Mouse (Mus musculus): ENCODE data around the gene Cdh13. TPM values are rescaled to one million over a fixed set of nuclear protein-coding genes. Genes with fewer than 3 reads are reported as not detected.

Gene Cdh13
- polyA plus RNA-seq, 1 experiment from 2014 or later, result 24.3 TPM

GRCm38 (mm10) chr8:118564024-118564423, 280.5 kb downstream of the Cdh13 start:
- WGBS, result 71% methylated on average over 6 of the region's 6 CpGs

GRCm38 (mm10) chr8:118565186-118565585, 281.7 kb downstream of the Cdh13 start:
- Histone ChIP-seq H3K27ac (replicated peaks; ENCODE audit: low read depth, low read length) (no peak overlapping the region), H3K36me3 (ENCODE audit: control insufficient read depth, insufficient read depth, low read length) (no peaks in the 10 kb centered on the region), H3K27me3 (replicated peaks; ENCODE audit: control insufficient read depth, insufficient read depth, low read length) (no peaks in the 10 kb centered on the region), H3K9ac (ENCODE audit: low read depth, low read length) (no peak overlapping the region), H3K9me3 (ENCODE audit: control insufficient read depth, low read length) (no peaks in the 10 kb centered on the region), H3K4me2 (ENCODE audit: low read depth, low read length) (no peak overlapping the region), H3K4me1 (ENCODE audit: control insufficient read depth, insufficient read depth, low read length) (no peaks in the 10 kb centered on the region), H3K4me3 (ENCODE audit: low read depth, low read length) (no peak overlapping the region)
- WGBS, result 92% methylated on average over 5 of the region's 5 CpGs
- no peak for ATAC-seq (ENCODE audit: low read depth)
- no peak for DNase-seq (ENCODE audit: low spot score)

More at GRCm38 (mm10) chr8:118564024-118564423, 280.5 kb downstream of the Cdh13 start:
- DNase-seq (ENCODE audit: low spot score) (no peak), ATAC-seq (ENCODE audit: low read depth) (no peak)
- Histone ChIP-seq H3K27ac (replicated peaks; ENCODE audit: low read depth, low read length) (no peak overlapping the region), H3K36me3 (ENCODE audit: control insufficient read depth, insufficient read depth, low read length) (no peaks in the 10 kb centered on the region), H3K27me3 (replicated peaks; ENCODE audit: control insufficient read depth, insufficient read depth, low read length) (no peaks in the 10 kb centered on the region), H3K9ac (ENCODE audit: low read depth, low read length) (no peak overlapping the region), H3K4me1 (ENCODE audit: control insufficient read depth, insufficient read depth, low read length) (no peaks in the 10 kb centered on the region), H3K4me3 (ENCODE audit: low read depth, low read length) (no peak overlapping the region), H3K4me2 (ENCODE audit: low read depth, low read length) (no peak overlapping the region), H3K9me3 (ENCODE audit: control insufficient read depth, low read length) (no peaks in the 10 kb centered on the region)

- no peak overlapping the region for H3K4me3 ChIP-seq (ENCODE audit: low read depth, low read length)
- DNase-seq (ENCODE audit: low spot score), result no peak
- 67% methylated on average over 6 of the region's 6 CpGs for WGBS
- no peak overlapping the region for H3K27ac ChIP-seq (replicated peaks; ENCODE audit: low read depth, low read length)
- no peak for ATAC-seq (ENCODE audit: low read depth)
- no peak overlapping the region for H3K9ac ChIP-seq (ENCODE audit: low read depth, low read length)
- H3K4me1 ChIP-seq (ENCODE audit: control insufficient read depth, insufficient read depth, low read length), result no peaks in the 10 kb centered on the region
- H3K9me3 ChIP-seq (ENCODE audit: control insufficient read depth, low read length), result no peaks in the 10 kb centered on the region
- H3K4me2 ChIP-seq (ENCODE audit: low read depth, low read length), result no peak overlapping the region
- H3K36me3 ChIP-seq (ENCODE audit: control insufficient read depth, insufficient read depth, low read length), result no peaks in the 10 kb centered on the region
- H3K27me3 ChIP-seq (replicated peaks; ENCODE audit: control insufficient read depth, insufficient read depth, low read length), result no peaks in the 10 kb centered on the region
Measured at GRCm38 (mm10) chr8:118565887-118566747, 282.6 kb downstream of the Cdh13 start.

GRCm38 (mm10) chr8:118569366-118569765, 285.8 kb downstream of the Cdh13 start:
- no peak overlapping the region for H3K4me3 ChIP-seq (ENCODE audit: low read depth, low read length)
- H3K9me3 ChIP-seq (ENCODE audit: control insufficient read depth, low read length), result no peaks in the 10 kb centered on the region
- whole genome bisulfite sequencing, result 84% methylated on average over 8 of the region's 8 CpGs
- no peak overlapping the region for H3K4me2 ChIP-seq (ENCODE audit: low read depth, low read length)
- no peaks in the 10 kb centered on the region for H3K4me1 ChIP-seq (ENCODE audit: control insufficient read depth, insufficient read depth, low read length)
- H3K36me3 ChIP-seq (ENCODE audit: control insufficient read depth, insufficient read depth, low read length), result no peaks in the 10 kb centered on the region
- H3K27me3 ChIP-seq (replicated peaks; ENCODE audit: control insufficient read depth, insufficient read depth, low read length), result no peaks in the 10 kb centered on the region
- no peak overlapping the region for H3K9ac ChIP-seq (ENCODE audit: low read depth, low read length)
- H3K27ac ChIP-seq (replicated peaks; ENCODE audit: low read depth, low read length), result no peak overlapping the region
- ATAC-seq (ENCODE audit: low read depth), result no peak
- DNase-seq (ENCODE audit: low spot score), result no peak

- Histone ChIP-seq H3K9ac (ENCODE audit: low read depth, low read length) (no peak overlapping the region), H3K27me3 (replicated peaks; ENCODE audit: control insufficient read depth, insufficient read depth, low read length) (no peaks in the 10 kb centered on the region), H3K27ac (replicated peaks; ENCODE audit: low read depth, low read length) (no peak overlapping the region), H3K4me3 (ENCODE audit: low read depth, low read length) (no peak overlapping the region), H3K36me3 (ENCODE audit: control insufficient read depth, insufficient read depth, low read length) (no peaks in the 10 kb centered on the region), H3K4me1 (ENCODE audit: control insufficient read depth, insufficient read depth, low read length) (no peaks in the 10 kb centered on the region), H3K4me2 (ENCODE audit: low read depth, low read length) (no peak overlapping the region), H3K9me3 (ENCODE audit: control insufficient read depth, low read length) (peaks cover 7% of the 10 kb centered on the region; the same call in 1 of the 2 replicates)
- DNase-seq (ENCODE audit: low spot score) (no peak), ATAC-seq (ENCODE audit: low read depth) (no peak)
- WGBS, result 78% methylated on average over 1 of the region's 1 CpGs
Measured at GRCm38 (mm10) chr8:118581256-118581655, 297.7 kb downstream of the Cdh13 start.

- no peak overlapping the region for H3K4me3 ChIP-seq (ENCODE audit: low read depth, low read length)
Measured at GRCm38 (mm10) chr8:118582185-118582584, 298.7 kb downstream of the Cdh13 start.

GRCm38 (mm10) chr8:118587981-118588380, 304.4 kb downstream of the Cdh13 start:
- H3K9ac ChIP-seq (ENCODE audit: low read depth, low read length), result no peak overlapping the region
- H3K4me2 ChIP-seq (ENCODE audit: low read depth, low read length), result no peak overlapping the region
- H3K4me1 ChIP-seq (ENCODE audit: control insufficient read depth, insufficient read depth, low read length), result no peaks in the 10 kb centered on the region
- DNase-seq (ENCODE audit: low spot score), result peak; percentile 24
- no peaks in the 10 kb centered on the region for H3K9me3 ChIP-seq (ENCODE audit: control insufficient read depth, low read length)
- H3K27ac ChIP-seq (replicated peaks; ENCODE audit: low read depth, low read length), result no peak overlapping the region
- H3K27me3 ChIP-seq (replicated peaks; ENCODE audit: control insufficient read depth, insufficient read depth, low read length), result no peaks in the 10 kb centered on the region
- ATAC-seq (ENCODE audit: low read depth), result no peak
- no peaks in the 10 kb centered on the region for H3K36me3 ChIP-seq (ENCODE audit: control insufficient read depth, insufficient read depth, low read length)
- 78% methylated on average over 5 of the region's 5 CpGs for WGBS
- H3K4me3 ChIP-seq (ENCODE audit: low read depth, low read length), result no peak overlapping the region

More at GRCm38 (mm10) chr8:118582185-118582584, 298.7 kb downstream of the Cdh13 start:
- Histone ChIP-seq H3K27ac (replicated peaks; ENCODE audit: low read depth, low read length) (no peak overlapping the region), H3K36me3 (ENCODE audit: control insufficient read depth, insufficient read depth, low read length) (no peaks in the 10 kb centered on the region), H3K4me1 (ENCODE audit: control insufficient read depth, insufficient read depth, low read length) (no peaks in the 10 kb centered on the region), H3K4me2 (ENCODE audit: low read depth, low read length) (no peak overlapping the region), H3K9ac (ENCODE audit: low read depth, low read length) (no peak overlapping the region), H3K9me3 (ENCODE audit: control insufficient read depth, low read length) (peaks cover 7% of the 10 kb centered on the region; the same call in 1 of the 2 replicates), H3K27me3 (replicated peaks; ENCODE audit: control insufficient read depth, insufficient read depth, low read length) (no peaks in the 10 kb centered on the region)
- DNase-seq (ENCODE audit: low spot score) (no peak), ATAC-seq (ENCODE audit: low read depth) (no peak)
- 96% methylated on average over 8 of the region's 8 CpGs for WGBS

GRCm38 (mm10) chr8:118596816-118597215, 313.3 kb downstream of the Cdh13 start:
- ATAC-seq (ENCODE audit: low read depth) (no peak), DNase-seq (ENCODE audit: low spot score) (no peak)
- WGBS, result 79% methylated on average over 8 of the region's 8 CpGs
- Histone ChIP-seq H3K4me2 (ENCODE audit: low read depth, low read length) (no peak overlapping the region), H3K4me1 (ENCODE audit: control insufficient read depth, insufficient read depth, low read length) (no peaks in the 10 kb centered on the region), H3K9ac (ENCODE audit: low read depth, low read length) (no peak overlapping the region), H3K4me3 (ENCODE audit: low read depth, low read length) (no peak overlapping the region), H3K36me3 (ENCODE audit: control insufficient read depth, insufficient read depth, low read length) (no peaks in the 10 kb centered on the region), H3K27me3 (replicated peaks; ENCODE audit: control insufficient read depth, insufficient read depth, low read length) (no peaks in the 10 kb centered on the region), H3K9me3 (ENCODE audit: control insufficient read depth, low read length) (0 out of 2 replicates have a peak, but pooled peaks cover 4% of the 10 kb centered on the region), H3K27ac (replicated peaks; ENCODE audit: low read depth, low read length) (no peak overlapping the region)

- Histone ChIP-seq H3K27ac (replicated peaks; ENCODE audit: low read depth, low read length) (no peak overlapping the region), H3K27me3 (replicated peaks; ENCODE audit: control insufficient read depth, insufficient read depth, low read length) (no peaks in the 10 kb centered on the region), H3K4me1 (ENCODE audit: control insufficient read depth, insufficient read depth, low read length) (no peaks in the 10 kb centered on the region), H3K9me3 (ENCODE audit: control insufficient read depth, low read length) (no peaks in the 10 kb centered on the region), H3K36me3 (ENCODE audit: control insufficient read depth, insufficient read depth, low read length) (no peaks in the 10 kb centered on the region), H3K4me2 (ENCODE audit: low read depth, low read length) (no peak overlapping the region), H3K4me3 (ENCODE audit: low read depth, low read length) (no peak overlapping the region), H3K9ac (ENCODE audit: low read depth, low read length) (no peak overlapping the region)
- no peak for DNase-seq (ENCODE audit: low spot score)
- ATAC-seq (ENCODE audit: low read depth), result no peak
- WGBS, result 87% methylated on average over 8 of the region's 8 CpGs
Measured at GRCm38 (mm10) chr8:118601376-118601775, 317.8 kb downstream of the Cdh13 start.
